Mouse (Mus musculus): ENCODE results near the gene Zfp809. TPM values are rescaled to one million over a fixed set of nuclear protein-coding genes. Genes with fewer than 3 reads are reported as not detected.

Gene Zfp809
- polyA plus RNA-seq, 1 experiment from 2014 or later = 12.3 TPM

DNA sequence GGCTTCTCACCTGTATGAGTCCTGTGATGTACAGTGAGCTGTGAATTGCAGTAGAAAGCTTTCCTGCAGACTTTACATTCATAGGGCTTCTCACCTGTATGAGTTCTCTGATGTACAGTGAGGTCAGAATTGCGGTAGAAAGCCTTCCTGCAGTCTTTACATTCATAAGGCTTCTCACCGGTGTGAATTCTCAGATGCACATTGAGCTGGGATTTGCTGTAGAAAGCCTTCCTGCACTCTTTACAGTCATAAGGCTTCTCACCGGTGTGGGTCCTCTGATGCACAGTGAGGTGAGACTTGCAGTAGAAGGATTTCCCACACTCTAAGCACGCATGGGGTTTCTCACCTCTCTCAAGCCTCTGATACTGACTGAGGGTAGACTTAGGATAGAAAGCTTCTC lies 53.2 kb downstream of the Zfp809 start:
- Histone ChIP-seq H3K4me1 (no peaks in the 10 kb centered on the region), H3K4me2 (no peak overlapping the region), H3K9ac (no peak overlapping the region), H3K4me3 (no peak overlapping the region), H3K9me3 (replicated peaks) (peaks cover 39% of the 10 kb centered on the region), H3K27me3 (replicated peaks) (no peaks in the 10 kb centered on the region), H3K36me3 (peaks cover 73% of the 10 kb centered on the region), H3K27ac (no peak overlapping the region)
- WGBS (ENCODE audit: insufficient replicate concordance) = 92% methylated on average over 4 of the region's 4 CpGs
- ATAC-seq = no peak

Other genes with a start within 250 kb of the Zfp809 start
- gene Rgl3, start 236.3 kb upstream of the Zfp809 start, polyA plus RNA-seq (2016; fragmentation: Nextera tagmentation; extraction: Ambion mirVana) = 0.20 and 0.46 TPM in 2 replicates
- gene Ccdc151, start 223.1 kb upstream of the Zfp809 start, polyA plus RNA-seq (2016; fragmentation: Nextera tagmentation; extraction: Ambion mirVana) = 0.12 TPM in 1 of 2 replicates, not detected in the other
- gene Prkcsh, start 222.9 kb upstream of the Zfp809 start, polyA plus RNA-seq (2016; fragmentation: Nextera tagmentation; extraction: Ambion mirVana) = 65.0 and 68.5 TPM in 2 replicates
- 0.02 TPM in 1 of 2 replicates, not detected in the other for gene Elavl3, start 173.7 kb upstream of the Zfp809 start, polyA plus RNA-seq (2016; fragmentation: Nextera tagmentation; extraction: Ambion mirVana)
- not detected in 2 replicates for gene Gm49318, start 154.5 kb upstream of the Zfp809 start, polyA plus RNA-seq (2016; fragmentation: Nextera tagmentation; extraction: Ambion mirVana)
- gene Zfp653, start 154.3 kb upstream of the Zfp809 start, polyA plus RNA-seq (2016; fragmentation: Nextera tagmentation; extraction: Ambion mirVana) = 5.7 and 6.6 TPM in 2 replicates
- 36.9 and 40.6 TPM in 2 replicates for gene Ecsit, start 140.3 kb upstream of the Zfp809 start, polyA plus RNA-seq (2016; fragmentation: Nextera tagmentation; extraction: Ambion mirVana)
- 0.80 and 0.81 TPM in 2 replicates for gene Cnn1, start 126.5 kb upstream of the Zfp809 start, polyA plus RNA-seq (2016; fragmentation: Nextera tagmentation; extraction: Ambion mirVana)
- gene Elof1, start 108.5 kb upstream of the Zfp809 start, polyA plus RNA-seq (2016; fragmentation: Nextera tagmentation; extraction: Ambion mirVana) = 103 and 113 TPM in 2 replicates
- gene Acp5, start 90.0 kb upstream of the Zfp809 start, polyA plus RNA-seq (2016; fragmentation: Nextera tagmentation; extraction: Ambion mirVana) = 176 and 179 TPM in 2 replicates
- gene Pigyl, start 68.9 kb upstream of the Zfp809 start, polyA plus RNA-seq (2016; fragmentation: Nextera tagmentation; extraction: Ambion mirVana) = 41.1 and 46.3 TPM in 2 replicates
- gene Zfp872, start 37.6 kb upstream of the Zfp809 start, polyA plus RNA-seq (2016; fragmentation: Nextera tagmentation; extraction: Ambion mirVana) = 0.07 and 0.14 TPM in 2 replicates
- 2.2 and 2.3 TPM in 2 replicates for gene Zfp599, start 34.2 kb downstream of the Zfp809 start, polyA plus RNA-seq (2016; fragmentation: Nextera tagmentation; extraction: Ambion mirVana)
- 4.9 and 5.0 TPM in 2 replicates for gene Zfp810, start 81.9 kb downstream of the Zfp809 start, polyA plus RNA-seq (2016; fragmentation: Nextera tagmentation; extraction: Ambion mirVana)
- gene Anln, start 163.5 kb downstream of the Zfp809 start, polyA plus RNA-seq (2016; fragmentation: Nextera tagmentation; extraction: Ambion mirVana) = 35.2 and 35.3 TPM in 2 replicates
- gene 9530077C05Rik, start 185.8 kb downstream of the Zfp809 start, polyA plus RNA-seq (2016; fragmentation: Nextera tagmentation; extraction: Ambion mirVana) = 2.1 and 2.2 TPM in 2 replicates
- not detected in 2 replicates for gene Gm17545, start 228.6 kb downstream of the Zfp809 start, polyA plus RNA-seq (2016; fragmentation: Nextera tagmentation; extraction: Ambion mirVana)
- 55.7 and 56.0 TPM in 2 replicates for gene Rp9, start 244.0 kb downstream of the Zfp809 start, polyA plus RNA-seq (2016; fragmentation: Nextera tagmentation; extraction: Ambion mirVana)

Data from liver, embryonic 12.5 days (tissue).